Mouse (Mus musculus) limb, embryonic 11.5 days (tissue): ENCODE data around the gene Hectd1. TPM values are rescaled to one million over a fixed set of nuclear protein-coding genes. Genes with fewer than 3 reads are reported as not detected.
A peak's percentile ranks its signal among the peaks of the same experiment; 100 is the strongest.

Experiments
- ATAC-seq: fragments of 200-750 bp; cut with Nextera tagmentation; 2 replicates; pipeline ENCODE4 v1.8.0; 2017; ENCODE audit warnings: low read depth; ENCODE audit not compliant: insufficient number of reproducible peaks, low FRiP score, low TSS enrichment
- DNase-seq: peaks from one replicate; pipeline ENCODE4 v3.0.0-alpha.2; 2015; ENCODE audit warnings: low spot score
- H3K27ac ChIP-seq: fragments of 300-500 bp; sonication (generic); replicated peaks from 2 replicates; pipeline ENCODE4 v1.5.1; 2014; ENCODE audit warnings: low read depth, mild to moderate bottlenecking, low read length
- H3K27me3 ChIP-seq: fragments of 300-500 bp; sonication (generic); 2 replicates; pipeline ENCODE4 v1.6.1; 2014; ENCODE audit warnings: mild to moderate bottlenecking, low read length, mixed read lengths; ENCODE audit not compliant: control insufficient read depth, insufficient read depth
- H3K36me3 ChIP-seq: fragments of 300-500 bp; sonication (generic); 2 replicates; pipeline ENCODE4 v1.6.1; 2014; ENCODE audit warnings: mild to moderate bottlenecking, low read length, moderate library complexity, mixed read lengths; ENCODE audit not compliant: control insufficient read depth, insufficient read depth
- H3K4me1 ChIP-seq: fragments of 300-500 bp; sonication (generic); 2 replicates; pipeline ENCODE4 v1.6.1; 2014; ENCODE audit warnings: low read length, mixed read lengths; ENCODE audit not compliant: control insufficient read depth, insufficient read depth
- H3K4me2 ChIP-seq: fragments of 300-500 bp; sonication (generic); 2 replicates; pipeline ENCODE4 v1.6.1; 2014; ENCODE audit warnings: low read depth, mild to moderate bottlenecking, moderate library complexity; ENCODE audit not compliant: severe bottlenecking
- H3K4me3 ChIP-seq: fragments of 300-500 bp; sonication (generic); 2 replicates; pipeline ENCODE4 v1.5.1; 2014; ENCODE audit warnings: low read depth, low read length
- H3K9ac ChIP-seq: fragments of 300-500 bp; sonication (generic); 2 replicates; pipeline ENCODE4 v1.6.1; 2014; ENCODE audit warnings: mild to moderate bottlenecking, low read length
- H3K9me3 ChIP-seq: fragments of 300-500 bp; sonication (generic); 2 replicates; pipeline ENCODE4 v1.6.1; 2016; ENCODE audit warnings: low read length; ENCODE audit not compliant: control insufficient read depth
- WGBS: fragments of 180-500 bp; shearing (Covaris S2); extraction: QIAGEN DNeasy Blood & Tissue Kit; methylation state at CpG from one replicate; pipeline ENCODE4 v1.1.7; 2014; 5-methylcytosine and 5-hydroxymethylcytosine counted together
- polyA plus RNA-seq: library from polyadenylated mRNA; unstranded; fragments of >200 nt; fragmentation: Nextera tagmentation; extraction: Ambion mirVana; gene quantifications from 2 replicates; pipeline ENCODE4 v1.2.1, GENCODE M21; 2014

Gene Hectd1
- polyA plus RNA-seq, 1 experiment from 2014 or later, result 40.0 TPM

GRCm38 (mm10) chr12:51849902-51850301 is 20.6 kb upstream of the Hectd1 start:
- DNase-seq, result no peak
- Histone ChIP-seq H3K4me2 (no peak overlapping the region), H3K27me3 (no peaks in the 10 kb centered on the region), H3K27ac (no peak overlapping the region), H3K4me3 (no peak overlapping the region), H3K9ac (no peak overlapping the region), H3K4me1 (no peaks in the 10 kb centered on the region), H3K9me3 (no peaks in the 10 kb centered on the region), H3K36me3 (no peaks in the 10 kb centered on the region)
- no peak for ATAC-seq
- WGBS, result 88% methylated on average over 2 of the region's 2 CpGs

DNA sequence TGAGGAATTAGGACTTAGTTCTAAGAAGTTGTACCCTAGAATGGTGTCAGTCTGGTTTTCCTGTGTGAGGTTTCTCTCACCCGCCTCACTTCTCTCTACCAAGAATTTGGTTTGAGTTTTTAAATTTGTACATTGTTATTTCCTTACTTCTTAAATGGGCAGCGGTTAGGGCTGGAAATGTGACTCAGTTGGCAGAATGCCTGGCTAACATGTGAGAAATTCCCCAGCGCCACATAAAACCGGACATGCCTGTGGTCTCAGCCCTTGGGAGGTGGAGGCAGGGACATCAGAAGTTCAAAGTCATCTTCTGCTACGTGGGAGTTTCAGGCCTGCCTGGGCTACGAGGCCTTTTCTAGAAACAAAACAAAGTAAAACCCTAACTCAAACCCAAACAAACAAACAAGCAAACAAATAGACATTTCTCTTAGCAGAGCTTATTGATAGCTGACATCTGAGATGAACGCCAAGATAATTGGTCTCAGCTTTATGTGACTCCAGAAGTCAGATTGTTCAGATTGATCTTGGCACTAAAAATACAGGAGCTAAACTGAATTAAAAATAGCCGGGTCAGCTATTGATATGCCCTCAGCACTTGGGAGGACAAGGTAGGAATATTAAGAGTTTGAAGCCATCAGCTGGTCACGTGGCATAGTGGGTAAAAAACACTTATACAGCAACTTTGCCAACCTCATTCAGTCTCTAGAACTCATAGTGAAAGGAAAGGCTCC is 18.8 kb upstream of the Hectd1 start:
- no peak overlapping the region for H3K9ac ChIP-seq
- no peaks in the 10 kb centered on the region for H3K36me3 ChIP-seq
- DNase-seq (no peak), ATAC-seq (no peak)
- 88% methylated on average over 9 of the region's 9 CpGs for whole genome bisulfite sequencing
- H3K4me2 ChIP-seq, result no peak overlapping the region
- H3K9me3 ChIP-seq, result no peaks in the 10 kb centered on the region
- H3K4me1 ChIP-seq, result no peaks in the 10 kb centered on the region
- H3K27me3 ChIP-seq, result no peaks in the 10 kb centered on the region
- H3K4me3 ChIP-seq, result no peak overlapping the region
- H3K27ac ChIP-seq, result no peak overlapping the region

GRCm38 (mm10) chr12:51845261-51845660 is 15.9 kb upstream of the Hectd1 start:
- WGBS, result 35% methylated on average over 1 of the region's 1 CpGs
- Histone ChIP-seq H3K27ac (no peak overlapping the region; the same call in 1 of the 2 replicates), H3K4me1 (no peaks in the 10 kb centered on the region), H3K27me3 (no peaks in the 10 kb centered on the region), H3K4me2 (peak overlapping the region; percentile 48), H3K4me3 (peak overlapping the region; percentile 39), H3K36me3 (no peaks in the 10 kb centered on the region), H3K9me3 (no peaks in the 10 kb centered on the region), H3K9ac (no peak overlapping the region)
- DNase-seq (peak; percentile 29), ATAC-seq (no peak; the same call in 1 of the 2 replicates)

- DNase-seq (peak; percentile 92), ATAC-seq (peak; percentile 93)
- Histone ChIP-seq H3K4me2 (peak overlapping the region; percentile 48), H3K4me1 (no peaks in the 10 kb centered on the region), H3K27me3 (no peaks in the 10 kb centered on the region), H3K9ac (peak overlapping the region; percentile 59), H3K36me3 (no peaks in the 10 kb centered on the region), H3K9me3 (no peaks in the 10 kb centered on the region), H3K4me3 (peak overlapping the region; percentile 39), H3K27ac (peak overlapping the region; percentile 31; the same call in 1 of the 2 replicates)
- under 1% methylated on average over 17 of the region's 17 CpGs for WGBS
Observed at GRCm38 (mm10) chr12:51844771-51845256, 15.5 kb upstream of the Hectd1 start.

GRCm38 (mm10) chr12:51843576-51844520 is 14.5 kb upstream of the Hectd1 start:
- WGBS, result 41% methylated on average over 15 of the region's 15 CpGs
- H3K9ac ChIP-seq, result no peak overlapping the region
- no peaks in the 10 kb centered on the region for H3K9me3 ChIP-seq
- no peaks in the 10 kb centered on the region for H3K4me1 ChIP-seq
- H3K27me3 ChIP-seq, result no peaks in the 10 kb centered on the region
- H3K4me3 ChIP-seq, result no peak overlapping the region
- H3K36me3 ChIP-seq, result no peaks in the 10 kb centered on the region
- peak overlapping the region; percentile 48 for H3K4me2 ChIP-seq
- ATAC-seq (no peak), DNase-seq (no peak)
- no peak overlapping the region for H3K27ac ChIP-seq

GRCm38 (mm10) chr12:51842081-51842864 is 12.9 kb upstream of the Hectd1 start:
- no peaks in the 10 kb centered on the region for H3K36me3 ChIP-seq
- no peak for ATAC-seq

GRCm38 (mm10) chr12:51839856-51840255 is 10.5 kb upstream of the Hectd1 start:
- Histone ChIP-seq H3K9me3 (no peaks in the 10 kb centered on the region), H3K9ac (no peak overlapping the region), H3K4me1 (no peaks in the 10 kb centered on the region), H3K4me2 (no peak overlapping the region), H3K36me3 (no peaks in the 10 kb centered on the region), H3K27ac (no peak overlapping the region), H3K4me3 (no peak overlapping the region), H3K27me3 (no peaks in the 10 kb centered on the region)
- WGBS, result 87% methylated on average over 1 of the region's 1 CpGs
- DNase-seq (no peak), ATAC-seq (no peak)

More at GRCm38 (mm10) chr12:51842081-51842864, 12.9 kb upstream of the Hectd1 start:
- no peak for DNase-seq
- H3K4me2 ChIP-seq, result no peak overlapping the region
- H3K4me3 ChIP-seq, result no peak overlapping the region
- H3K9me3 ChIP-seq, result no peaks in the 10 kb centered on the region
- H3K27me3 ChIP-seq, result no peaks in the 10 kb centered on the region
- H3K27ac ChIP-seq, result no peak overlapping the region
- H3K9ac ChIP-seq, result no peak overlapping the region
- WGBS, result 77% methylated on average over 6 of the region's 6 CpGs
- no peaks in the 10 kb centered on the region for H3K4me1 ChIP-seq

DNA sequence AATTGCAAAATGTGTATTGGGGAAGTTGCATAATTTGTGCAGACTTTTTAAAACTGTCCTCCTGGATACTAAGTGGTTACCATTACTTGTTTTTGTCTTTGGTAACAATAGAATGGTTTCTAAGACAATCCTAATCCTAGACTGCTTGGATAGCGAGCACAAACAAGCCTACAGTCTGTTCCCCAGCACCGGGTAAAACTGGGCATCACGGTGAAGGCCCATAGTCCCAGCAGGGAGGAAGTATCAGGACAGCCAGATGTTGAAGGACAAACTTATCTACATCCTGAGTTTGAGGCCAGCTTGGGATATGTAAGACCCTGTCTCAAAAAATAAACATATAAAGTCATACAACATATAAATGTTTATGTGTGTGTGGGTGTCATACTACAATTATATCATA is 5.9 kb upstream of the Hectd1 start:
- no peak for DNase-seq
- no peak for ATAC-seq
- H3K9ac ChIP-seq, result no peak overlapping the region

More for the DNA sequence above, 5.9 kb upstream of the Hectd1 start:
- H3K9me3 ChIP-seq, result no peaks in the 10 kb centered on the region
- no peaks in the 10 kb centered on the region for H3K4me1 ChIP-seq
- H3K36me3 ChIP-seq, result no peaks in the 10 kb centered on the region
- WGBS, result 68% methylated on average over 3 of the region's 3 CpGs
- no peak overlapping the region for H3K4me2 ChIP-seq
- H3K27me3 ChIP-seq, result no peaks in the 10 kb centered on the region
- no peak overlapping the region for H3K27ac ChIP-seq
- H3K4me3 ChIP-seq, result no peak overlapping the region
